Mouse (Mus musculus) midbrain, embryonic 14.5 days (tissue): ENCODE data around the gene Lipe. TPM values are rescaled to one million over a fixed set of nuclear protein-coding genes. Genes with fewer than 3 reads are reported as not detected.
A peak's percentile ranks its signal among the peaks of the same experiment; 100 is the strongest.

Experiments used
- ATAC-seq: fragments of 200-750 bp; cut with Nextera tagmentation; 2 replicates; pipeline ENCODE4 v1.8.0; 2017; ENCODE audit warnings: moderate number of reproducible peaks, moderate library complexity; ENCODE audit not compliant: low FRiP score, low TSS enrichment
- DNase-seq: peaks from one replicate; pipeline ENCODE4 v3.0.0-alpha.2; 2015
- H3K27ac ChIP-seq: fragments of 300-500 bp; sonication (generic); replicated peaks from 2 replicates; pipeline ENCODE4 v1.5.1; 2014; ENCODE audit warnings: mild to moderate bottlenecking, low read depth, low read length, moderate library complexity
- H3K27me3 ChIP-seq: fragments of 300-500 bp; sonication (generic); 2 replicates; pipeline ENCODE4 v1.6.1; 2014; ENCODE audit warnings: low read length, control low read depth, mixed read lengths; ENCODE audit not compliant: control insufficient read depth, insufficient read depth
- H3K36me3 ChIP-seq: fragments of 300-500 bp; sonication (generic); 2 replicates; pipeline ENCODE4 v1.6.1; 2014; ENCODE audit warnings: low read length, control low read depth; ENCODE audit not compliant: control insufficient read depth, insufficient read depth
- H3K4me1 ChIP-seq: fragments of 300-500 bp; sonication (generic); 2 replicates; pipeline ENCODE4 v1.6.1; 2014; ENCODE audit warnings: mild to moderate bottlenecking, antibody characterized with exemption, low read length, control low read depth; ENCODE audit not compliant: control insufficient read depth, insufficient read depth
- H3K4me2 ChIP-seq: fragments of 300-500 bp; sonication (generic); 2 replicates; pipeline ENCODE4 v1.6.1; 2014; ENCODE audit warnings: mild to moderate bottlenecking, low read length, moderate library complexity
- H3K4me3 ChIP-seq: fragments of 300-500 bp; sonication (generic); replicated peaks from 2 replicates; pipeline ENCODE4 v1.5.1; 2014; ENCODE audit warnings: low read depth, low read length
- H3K9ac ChIP-seq: fragments of 300-500 bp; sonication (generic); replicated peaks from 2 replicates; pipeline ENCODE4 v1.6.1; 2014; ENCODE audit warnings: mild to moderate bottlenecking, low read length, moderate library complexity
- H3K9me3 ChIP-seq: fragments of 300-500 bp; sonication (generic); 2 replicates; pipeline ENCODE4 v1.6.1; 2016; ENCODE audit warnings: low read length, control low read depth, mixed read lengths; ENCODE audit not compliant: control insufficient read depth
- WGBS: fragments of 180-500 bp; shearing (Covaris S2); extraction: QIAGEN DNeasy Blood & Tissue Kit; methylation state at CpG from one replicate; pipeline ENCODE4 v1.1.7; 2014; 5-methylcytosine and 5-hydroxymethylcytosine counted together
- polyA plus RNA-seq: library from polyadenylated mRNA; unstranded; fragments of >200 nt; fragmentation: Nextera tagmentation; extraction: Ambion mirVana; gene quantifications from 2 replicates; pipeline ENCODE4 v1.2.1, GENCODE M21; 2014

Gene Lipe
- polyA plus RNA-seq, 1 experiment from 2014 or later, result 3.8 TPM

DNA sequence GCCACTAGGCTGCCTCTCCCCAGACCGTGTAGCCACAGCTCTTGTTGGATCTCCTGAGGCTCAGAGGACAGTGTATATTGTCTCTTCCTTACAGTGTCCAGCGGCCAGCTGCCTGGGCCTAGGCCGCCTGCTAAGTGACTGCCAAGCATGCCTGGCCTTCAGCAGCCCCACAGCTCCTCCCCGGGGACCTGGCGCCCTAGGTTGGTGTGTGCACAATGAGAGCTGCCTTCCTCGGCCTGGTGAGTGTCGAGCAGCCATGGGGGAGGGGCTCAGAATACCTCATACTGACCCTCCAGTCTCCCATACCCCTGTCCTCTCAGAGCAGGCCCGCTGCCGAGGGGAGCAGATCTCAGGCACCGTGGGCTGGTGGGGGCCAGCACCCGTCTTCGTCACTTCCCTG is 64.0 kb downstream of the Lipe start:
- H3K36me3 ChIP-seq, result peaks cover 62% of the 10 kb centered on the region
- no peak overlapping the region for H3K27ac ChIP-seq
- ATAC-seq, result no peak

GRCm38 (mm10) chr7:25333596-25334307 is 64.8 kb downstream of the Lipe start:
- no peak overlapping the region for H3K27ac ChIP-seq
- DNase-seq, result peak; percentile 82
- no peak overlapping the region for H3K4me3 ChIP-seq
- WGBS, result 41% methylated on average over 16 of the region's 16 CpGs
- no peaks in the 10 kb centered on the region for H3K27me3 ChIP-seq
- H3K36me3 ChIP-seq, result peaks cover 59% of the 10 kb centered on the region
- H3K4me1 ChIP-seq, result no peaks in the 10 kb centered on the region
- H3K4me2 ChIP-seq, result no peak overlapping the region
- H3K9ac ChIP-seq, result no peak overlapping the region
- no peak; the same call in 1 of the 2 replicates for ATAC-seq
- H3K9me3 ChIP-seq, result no peaks in the 10 kb centered on the region

More for the DNA sequence above, 64.0 kb downstream of the Lipe start:
- Histone ChIP-seq H3K9ac (no peak overlapping the region), H3K4me2 (no peak overlapping the region), H3K27me3 (no peaks in the 10 kb centered on the region), H3K4me3 (no peak overlapping the region), H3K9me3 (no peaks in the 10 kb centered on the region), H3K4me1 (no peaks in the 10 kb centered on the region)
- DNase-seq, result no peak
- 82% methylated on average over 12 of the region's 12 CpGs for WGBS

Other genes starting within 250 kb of the Lipe start
- 40.6 and 46.7 TPM in 2 replicates for gene Pou2f2, start 219.0 kb downstream of the Lipe start, polyA plus RNA-seq
- gene Dedd2, start 178.1 kb downstream of the Lipe start, polyA plus RNA-seq, result 15.7 and 15.9 TPM in 2 replicates
- gene Zfp526, start 177.3 kb downstream of the Lipe start, polyA plus RNA-seq, result 2.5 TPM in 2 replicates
- gene Gsk3a, start 160.9 kb downstream of the Lipe start, polyA plus RNA-seq, result 20.7 and 26.0 TPM in 2 replicates
- gene Erf, start 147.9 kb downstream of the Lipe start, polyA plus RNA-seq, result 2.2 and 4.8 TPM in 2 replicates
- gene Cic, start 131.0 kb downstream of the Lipe start, polyA plus RNA-seq, result 47.3 and 52.0 TPM in 2 replicates
- 630 and 836 TPM in 2 replicates for gene Pafah1b3, start 100.7 kb downstream of the Lipe start, polyA plus RNA-seq
- 3.0 and 3.2 TPM in 2 replicates for gene Prr19, start 97.3 kb downstream of the Lipe start, polyA plus RNA-seq
- 68.6 and 77.8 TPM in 2 replicates for gene Tmem145, start 92.6 kb downstream of the Lipe start, polyA plus RNA-seq
- gene Megf8, start 81.5 kb downstream of the Lipe start, polyA plus RNA-seq, result 21.6 and 23.2 TPM in 2 replicates
- not detected in 2 replicates for gene Cnfn, start 29.0 kb downstream of the Lipe start, polyA plus RNA-seq
- gene Cxcl17, start 14.2 kb upstream of the Lipe start, polyA plus RNA-seq, result 0.29 TPM in 1 of 2 replicates, not detected in the other
- gene Ceacam1, start 78.9 kb upstream of the Lipe start, polyA plus RNA-seq, result 0.24 and 0.63 TPM in 2 replicates
- gene Ceacam2, start 141.1 kb upstream of the Lipe start, polyA plus RNA-seq, result 0.16 and 0.24 TPM in 2 replicates
- not detected in 2 replicates for gene Erich4, start 217.2 kb upstream of the Lipe start, polyA plus RNA-seq
- 40.4 and 44.9 TPM in 2 replicates for gene Dmac2, start 220.7 kb upstream of the Lipe start, polyA plus RNA-seq
- 0.30 and 0.50 TPM in 2 replicates for gene B3gnt8, start 227.9 kb upstream of the Lipe start, polyA plus RNA-seq